Mouse (Mus musculus): ENCODE measurements around the gene Wwtr1.

The Wwtr1 gene

DNA sequence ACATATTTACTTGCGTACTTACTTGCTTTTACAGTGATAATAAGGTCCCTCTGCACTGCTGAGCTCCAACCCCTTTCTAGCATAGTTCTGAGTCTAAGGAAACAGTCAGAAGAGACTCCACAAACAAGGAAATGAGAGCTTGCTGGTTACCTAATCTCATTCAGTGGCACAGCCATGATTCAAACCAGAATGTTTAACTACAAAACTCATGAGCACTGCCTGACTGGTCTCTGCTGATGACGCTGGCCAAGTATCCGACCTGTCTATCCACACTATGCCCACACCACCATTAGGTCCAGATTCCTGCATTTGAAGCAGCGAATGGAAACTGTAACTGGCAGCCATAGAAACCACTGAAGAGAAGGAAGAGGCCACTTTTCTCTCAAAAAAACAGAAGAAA is 18.3 kb downstream of the Wwtr1 start:
- DNase-seq, result no peak

DNA sequence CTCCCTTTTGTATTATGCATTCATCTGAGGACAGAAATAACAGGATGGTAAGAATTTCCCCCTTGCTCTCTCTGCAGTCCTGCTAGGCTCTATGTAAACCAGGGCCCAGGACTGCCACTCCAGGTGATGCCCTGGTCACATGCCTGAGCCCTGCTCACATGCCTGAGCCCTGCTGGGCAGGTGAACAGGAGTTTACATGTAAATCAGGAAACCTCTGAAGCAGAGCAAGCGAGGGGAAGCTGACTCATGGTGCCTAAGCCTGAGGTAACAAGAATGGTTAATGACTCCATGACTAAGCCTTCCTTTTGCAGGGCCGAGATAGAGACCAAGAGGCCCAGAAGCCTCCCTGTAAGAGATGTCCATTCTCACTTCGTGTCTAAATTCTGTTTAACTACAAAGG is 20.1 kb downstream of the Wwtr1 start:
- peak; percentile 65 for DNase-seq

DNA sequence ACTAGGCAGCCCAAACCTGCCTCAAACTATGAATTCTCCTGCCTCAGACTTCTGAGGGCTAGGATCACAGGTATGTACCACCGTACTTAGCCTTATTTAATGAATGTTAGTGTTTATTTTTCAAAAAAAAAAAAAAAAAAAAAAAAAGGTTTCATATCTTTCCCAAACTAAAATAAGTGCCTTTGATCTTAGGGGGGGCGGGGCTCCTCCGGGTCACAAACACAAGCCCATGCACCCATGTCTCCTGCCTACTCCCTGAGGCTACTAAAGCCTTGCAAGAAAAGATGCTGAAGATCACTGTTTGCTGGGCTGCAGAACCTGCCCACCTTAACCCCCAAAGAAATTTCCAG is 20.8 kb downstream of the Wwtr1 start:
- DNase-seq, result no peak

DNA sequence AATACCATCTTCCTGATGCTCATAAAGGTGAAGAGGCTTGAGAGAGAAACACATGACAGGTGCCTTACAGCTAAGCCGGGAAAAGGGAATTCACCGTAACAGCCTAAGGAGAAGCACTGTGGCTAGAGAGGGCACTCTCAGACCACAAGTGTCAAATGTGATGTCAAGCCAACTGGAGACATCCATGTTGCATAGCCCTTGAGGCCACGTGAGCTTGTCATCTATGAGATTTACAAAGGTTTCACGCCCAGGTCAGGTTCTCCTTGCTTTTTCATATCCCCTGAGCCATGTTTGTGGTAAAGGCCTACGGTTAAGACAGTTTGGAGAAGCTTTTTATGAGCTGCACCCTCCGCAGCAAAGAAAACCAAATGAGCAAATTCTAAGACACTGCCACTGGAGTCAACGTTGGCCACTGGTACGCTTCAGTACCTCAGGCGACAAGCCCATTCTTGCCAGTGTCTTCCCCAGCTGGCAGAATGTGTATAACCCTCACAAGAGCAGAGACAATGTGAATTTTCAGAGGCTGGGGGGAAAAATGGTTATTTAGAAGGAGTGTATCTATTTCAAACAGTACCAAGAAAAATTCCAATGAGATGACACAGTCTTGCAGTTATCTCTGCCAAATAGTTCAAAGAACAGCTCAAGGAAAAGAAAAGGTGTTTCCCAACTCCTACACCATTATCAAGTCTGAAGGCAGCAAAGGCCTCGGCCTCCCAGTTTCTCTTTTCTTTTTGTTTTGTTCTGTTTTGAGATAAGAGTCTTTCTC is 21.4 kb downstream of the Wwtr1 start:
- DNase-seq, result no peak

DNA sequence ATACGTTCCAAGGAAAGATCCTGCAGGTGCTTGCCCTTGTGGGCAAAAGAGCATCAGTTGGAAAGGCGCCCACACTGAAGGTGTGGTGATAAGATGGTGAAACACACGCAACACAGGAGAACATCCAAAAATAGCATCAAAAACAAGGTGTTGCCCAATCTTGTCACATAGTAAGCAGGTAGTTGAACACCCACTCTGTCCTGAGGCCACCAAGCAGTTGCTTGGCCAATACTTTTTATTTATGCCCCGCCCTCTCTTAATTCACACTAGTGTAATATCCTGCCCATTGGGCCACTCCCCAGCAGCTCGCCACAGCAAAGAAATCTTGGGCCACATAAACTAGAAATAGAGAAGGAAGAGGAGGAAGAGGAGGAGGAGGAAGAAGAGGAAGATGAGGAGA is 22.6 kb downstream of the Wwtr1 start:
- no peak for DNase-seq

DNA sequence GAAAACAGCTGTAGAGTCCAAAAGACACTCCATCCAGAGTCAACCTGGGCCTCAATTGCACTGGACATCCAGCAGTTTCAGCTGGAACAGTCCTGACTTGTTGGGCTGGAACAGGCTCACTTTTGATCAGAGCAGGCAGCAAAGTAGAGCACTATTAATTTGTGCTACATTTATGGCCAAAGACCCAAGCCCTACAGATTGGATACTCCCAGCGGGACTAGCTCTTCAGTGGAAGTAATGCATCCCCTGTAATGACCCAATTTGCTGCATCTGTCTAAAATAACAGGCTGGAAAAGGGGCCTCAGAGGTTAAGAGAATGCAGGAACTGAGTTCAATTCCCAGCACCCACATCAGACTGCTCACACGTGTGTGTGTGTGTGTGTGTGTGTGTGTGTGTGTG is 24.5 kb downstream of the Wwtr1 start:
- DNase-seq, result no peak

DNA sequence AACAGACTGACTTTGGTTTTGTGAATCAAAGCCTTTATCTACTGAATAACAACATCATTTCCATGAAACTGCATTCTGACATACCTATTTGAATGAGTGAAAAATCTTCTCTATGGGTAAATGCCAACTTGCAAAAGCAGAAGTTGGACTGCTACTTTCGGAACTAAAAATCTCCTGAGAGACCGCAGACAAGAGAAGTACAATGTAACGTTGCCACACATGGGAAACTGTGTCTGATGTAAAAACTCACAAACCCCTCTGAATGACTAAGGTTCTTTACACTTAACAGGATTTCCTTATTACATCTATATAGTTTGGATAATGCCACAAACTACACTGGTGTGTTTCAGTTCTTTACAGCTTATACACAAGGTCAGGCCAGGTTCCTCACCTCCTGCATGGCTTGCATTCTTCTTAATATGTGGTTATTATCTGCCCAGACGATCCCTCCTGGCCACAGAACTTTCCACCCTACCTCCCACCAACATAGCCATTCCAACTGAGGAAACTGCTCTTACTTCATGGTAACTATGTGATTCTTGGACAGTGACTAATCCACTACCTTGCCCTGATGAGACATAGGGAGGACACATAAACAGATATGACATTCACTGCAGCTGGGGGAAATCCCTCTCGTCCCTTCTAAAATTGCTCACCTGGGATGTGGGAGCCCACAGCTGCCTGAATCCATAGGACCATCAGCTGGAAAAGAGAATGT is 25.1 kb downstream of the Wwtr1 start:
- DNase-seq, result no peak

DNA sequence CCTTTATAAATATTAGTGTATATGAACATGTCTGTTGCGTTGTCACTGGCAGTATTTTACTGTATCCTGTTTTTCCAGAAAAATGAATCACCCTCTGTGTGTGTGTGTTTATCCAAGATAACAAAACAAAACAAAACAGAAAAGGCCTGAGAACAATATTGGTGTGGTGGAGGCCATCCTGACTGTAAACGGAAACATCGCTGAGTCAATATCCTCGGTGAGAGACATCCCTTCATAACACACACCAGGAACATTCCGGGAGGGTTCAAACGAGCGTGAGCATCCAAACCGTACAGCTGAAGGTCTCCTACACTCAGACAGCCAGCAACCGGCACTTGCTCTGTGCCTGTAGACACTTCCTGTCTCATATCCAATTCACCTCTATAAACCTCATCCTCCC is 31.6 kb downstream of the Wwtr1 start:
- DNase-seq, result peak; percentile 45

DNA sequence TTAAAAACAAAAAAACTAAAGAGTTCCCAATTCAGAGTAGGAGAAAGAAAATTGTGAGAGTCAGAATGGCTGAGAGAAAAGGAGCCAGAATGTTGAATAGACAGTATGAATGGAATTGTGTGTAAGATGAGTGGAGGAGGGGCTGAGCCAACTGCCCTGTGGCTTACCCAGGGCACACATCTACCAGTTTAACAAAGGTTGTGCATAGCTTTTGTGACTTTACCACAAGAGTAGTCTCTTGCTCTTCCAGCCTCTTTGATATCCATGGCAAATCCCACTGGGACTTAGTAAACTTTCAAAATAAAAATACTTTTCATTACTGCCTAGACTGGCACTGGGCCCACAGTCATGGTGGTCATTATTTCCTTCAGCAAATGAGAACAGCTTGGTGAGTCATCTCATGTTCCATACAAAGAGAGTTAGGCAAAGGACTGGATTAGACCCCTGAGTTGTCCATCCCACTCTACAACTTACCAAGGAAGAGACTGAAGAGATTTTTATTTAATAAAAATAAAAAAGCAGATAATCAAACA is 32.8 kb downstream of the Wwtr1 start:
- no peak for DNase-seq

DNA sequence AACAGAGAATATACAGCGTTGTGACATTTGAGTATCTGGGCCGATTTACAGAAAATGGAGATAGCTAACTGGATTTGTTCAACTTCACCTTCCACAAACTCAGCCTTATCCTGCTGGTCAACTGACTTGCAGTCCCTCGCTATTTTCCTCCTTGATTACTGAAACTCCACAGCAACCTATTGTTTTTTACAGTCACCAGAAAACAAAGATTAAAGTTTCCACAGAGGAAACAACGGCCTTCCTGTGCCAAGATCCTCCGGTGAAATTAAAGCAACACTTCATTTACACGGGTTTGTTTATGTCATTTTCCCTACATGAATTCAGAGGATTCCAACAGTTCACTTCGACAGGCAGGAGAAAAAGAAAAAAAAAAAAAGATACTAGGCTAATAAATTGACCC is 34.5 kb downstream of the Wwtr1 start:
- no peak for DNase-seq

DNA sequence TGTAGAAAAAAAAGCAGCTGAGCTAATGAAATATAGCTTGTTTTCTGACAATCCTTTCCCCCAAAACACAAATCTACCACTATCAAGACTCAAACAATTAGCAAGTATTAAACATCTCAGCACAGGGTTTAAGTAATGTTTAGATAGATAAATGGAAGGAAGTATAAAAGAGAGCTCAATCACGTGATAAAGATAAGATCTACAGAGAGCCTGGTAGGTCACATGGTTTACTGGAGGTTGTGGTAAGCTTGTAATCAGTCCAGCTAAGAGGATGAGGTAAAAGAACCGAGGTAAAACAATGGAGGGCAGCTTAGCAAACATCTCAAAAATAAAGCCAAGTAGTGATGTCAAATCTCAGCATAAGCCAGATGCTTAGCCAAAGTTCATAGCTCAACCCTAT is 35.2 kb downstream of the Wwtr1 start:
- no peak for DNase-seq

DNA sequence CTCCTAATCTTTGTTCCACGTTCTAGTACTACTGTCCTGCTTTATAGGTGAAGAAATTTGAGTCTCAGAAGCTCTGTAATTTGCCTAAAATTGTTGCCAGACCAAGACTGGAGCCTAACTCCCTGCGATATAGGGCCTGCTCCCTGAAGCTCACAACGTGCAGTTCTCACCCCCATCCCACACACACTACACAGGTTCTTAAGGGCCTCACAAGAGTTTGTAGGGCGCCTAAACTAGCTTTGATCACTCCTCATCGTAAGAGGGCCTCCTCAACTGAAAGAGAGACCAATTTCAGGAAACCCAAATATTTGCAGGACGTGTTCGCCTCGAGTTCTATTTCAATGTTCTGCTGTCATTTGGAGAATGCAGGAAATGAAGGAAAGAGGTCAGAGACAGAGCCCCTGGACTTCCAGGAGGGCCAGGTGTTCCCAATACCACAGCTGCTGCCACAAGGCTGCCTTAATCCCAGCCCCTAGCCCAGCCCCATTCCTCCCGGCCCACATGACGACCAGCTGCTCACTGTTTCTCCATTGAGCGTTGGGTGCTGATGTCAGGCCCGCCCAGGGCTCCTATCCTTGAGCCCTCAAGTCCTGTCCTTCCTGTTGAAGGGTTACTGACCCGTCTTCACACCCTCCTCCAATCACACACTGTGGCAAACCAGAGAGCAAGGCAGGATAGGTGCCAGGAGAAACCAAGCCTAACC is 40.1 kb downstream of the Wwtr1 start:
- peak; percentile 22 for DNase-seq

DNA sequence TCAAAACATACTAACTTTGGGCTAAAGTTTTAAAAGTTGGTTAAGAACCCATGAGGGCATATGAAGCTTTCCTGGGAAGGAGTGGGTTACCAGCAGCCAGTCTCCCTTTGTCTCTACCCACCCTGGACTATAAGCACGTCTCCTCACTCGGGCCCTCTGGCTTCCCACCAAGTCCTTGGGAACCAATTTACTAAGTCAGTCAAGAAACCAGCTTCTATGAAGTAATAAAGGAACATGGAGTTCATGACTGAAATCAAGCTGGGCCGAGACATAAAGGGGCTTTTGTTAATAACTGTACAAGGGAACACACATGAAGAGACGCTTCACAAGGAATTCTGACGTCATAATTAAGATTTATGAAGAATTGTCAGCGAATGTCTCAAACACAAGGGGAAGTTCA is 41.3 kb downstream of the Wwtr1 start:
- DNase-seq, result peak; percentile 31

DNA sequence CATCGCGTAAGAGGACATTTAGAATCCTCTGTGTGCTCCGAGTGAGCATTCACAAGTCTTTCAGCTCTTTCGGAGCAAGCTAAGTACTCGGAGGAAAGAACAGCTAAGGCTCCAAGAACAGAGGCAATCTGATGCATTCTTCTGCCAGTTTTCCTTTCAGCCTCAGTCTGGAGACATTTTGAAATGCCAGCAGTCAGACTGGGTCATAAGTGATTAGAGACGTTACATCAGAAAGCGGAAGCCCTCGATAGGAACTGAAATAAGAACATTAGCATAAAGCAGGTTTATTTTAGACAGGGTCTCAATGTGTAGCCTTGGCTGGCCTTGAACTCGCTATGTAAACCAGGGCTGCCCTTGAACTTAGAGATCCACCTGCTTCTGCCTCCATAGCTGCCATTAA is 41.8 kb downstream of the Wwtr1 start:
- DNase-seq, result no peak

DNA sequence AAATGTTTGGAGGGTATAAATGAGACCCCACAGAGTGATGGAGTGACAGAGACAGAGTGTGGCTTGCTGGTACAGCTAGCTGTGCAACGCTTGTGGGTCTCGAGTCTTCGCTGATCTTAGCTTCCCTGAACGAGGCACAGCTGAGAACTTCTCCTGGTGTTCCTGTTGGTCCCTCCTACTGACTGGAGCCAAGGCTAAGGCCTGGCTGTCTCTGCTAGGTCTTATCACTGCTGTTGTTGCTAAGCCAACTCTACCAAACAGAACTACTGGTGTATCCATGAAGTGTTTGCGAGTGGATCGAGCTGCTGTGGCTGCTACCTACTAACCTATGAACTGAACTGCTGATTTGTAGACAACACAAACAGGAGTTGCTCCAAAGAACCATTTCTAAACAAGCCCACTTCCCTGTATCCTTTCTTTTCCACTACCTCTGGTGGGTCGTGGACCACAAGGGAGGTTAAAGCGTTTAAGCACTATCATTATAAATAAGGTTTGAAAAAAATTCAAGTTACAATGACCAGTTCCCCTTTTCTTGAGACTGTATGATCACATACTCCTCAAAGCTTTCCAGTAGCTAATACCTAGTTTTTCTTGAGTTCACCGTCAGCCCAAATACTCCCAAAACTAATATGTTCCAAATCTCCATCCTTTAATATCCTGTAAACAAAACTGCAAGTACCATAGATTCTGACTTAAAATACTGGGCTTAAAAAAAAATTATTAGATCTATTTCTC is 42.6 kb downstream of the Wwtr1 start:
- DNase-seq, result no peak

DNA sequence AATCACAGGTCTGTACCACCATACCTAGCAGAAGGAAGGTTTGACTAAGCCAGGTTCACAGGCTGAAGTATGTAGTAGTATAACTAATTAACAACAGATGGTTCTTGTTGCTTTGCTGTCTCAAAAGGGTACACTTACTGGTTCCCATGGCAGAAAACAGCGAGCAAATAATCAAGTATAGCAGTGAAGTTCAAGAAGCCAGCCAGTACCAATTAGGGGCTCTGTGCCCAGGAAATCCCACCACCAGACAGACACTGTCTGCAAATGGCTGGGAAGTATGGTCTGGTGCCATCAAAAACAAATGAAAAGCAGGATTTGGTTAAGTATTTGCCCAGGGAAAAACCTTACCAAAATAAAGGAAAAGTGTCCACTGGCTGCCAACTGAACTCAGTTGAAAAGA is 44.9 kb downstream of the Wwtr1 start:
- DNase-seq, result no peak

DNA sequence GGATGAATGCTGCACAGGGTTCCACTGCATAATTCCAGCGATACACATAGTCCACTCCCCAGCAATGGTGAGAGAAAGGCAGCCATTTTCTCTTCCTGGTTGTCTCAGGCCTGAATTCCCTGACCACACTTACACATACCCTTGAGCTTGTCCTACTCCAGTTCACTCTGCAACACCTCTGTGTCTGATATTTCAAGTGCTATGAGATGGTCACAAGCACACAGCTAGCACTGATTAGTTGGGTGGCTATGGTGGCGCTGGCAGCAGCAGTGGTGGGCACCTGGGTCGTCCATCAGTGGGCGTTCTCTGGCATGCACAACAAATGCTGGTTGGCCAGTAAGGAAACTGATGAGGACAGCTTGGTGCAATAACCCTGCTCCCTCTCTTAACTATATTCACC is 45.5 kb downstream of the Wwtr1 start:
- no peak for DNase-seq

DNA sequence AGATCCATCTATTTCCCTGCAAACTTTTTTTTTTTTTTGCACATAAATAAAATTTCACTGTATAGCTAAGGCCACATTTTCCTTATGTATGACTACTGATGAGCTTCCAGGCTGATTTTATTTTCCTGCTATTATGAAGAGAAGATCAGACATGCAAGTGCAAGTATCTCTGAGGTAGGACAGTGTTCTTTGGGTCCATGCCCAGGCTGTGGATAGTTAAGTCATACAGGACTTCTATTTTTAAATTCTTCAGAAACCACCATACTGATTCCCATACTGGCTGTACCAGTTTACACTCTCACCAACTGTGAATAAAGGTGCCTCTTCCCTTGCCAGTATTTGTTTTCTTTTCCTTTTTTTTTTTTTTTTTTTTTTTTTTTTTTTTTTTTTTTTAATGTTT is 48.6 kb downstream of the Wwtr1 start:
- no peak for DNase-seq

DNA sequence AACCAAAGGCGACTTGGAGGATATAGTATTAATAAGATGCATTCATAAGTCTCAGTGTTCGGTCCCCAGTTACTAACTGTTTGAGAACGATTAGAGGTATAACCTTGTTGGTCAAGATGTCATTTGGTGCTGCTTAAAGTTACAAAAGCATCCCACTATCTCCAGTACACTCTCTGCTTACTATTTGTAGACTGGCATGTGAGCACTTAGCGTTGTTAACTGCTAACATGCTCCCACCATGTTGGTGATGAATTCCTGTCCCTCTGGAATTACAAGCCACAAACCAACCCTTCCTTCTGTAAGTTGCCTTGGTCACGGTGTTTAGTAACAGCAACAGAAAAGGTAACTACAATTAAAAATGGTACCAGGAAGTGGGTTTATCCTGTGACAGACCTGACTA is 52.6 kb downstream of the Wwtr1 start:
- DNase-seq, result no peak

DNA sequence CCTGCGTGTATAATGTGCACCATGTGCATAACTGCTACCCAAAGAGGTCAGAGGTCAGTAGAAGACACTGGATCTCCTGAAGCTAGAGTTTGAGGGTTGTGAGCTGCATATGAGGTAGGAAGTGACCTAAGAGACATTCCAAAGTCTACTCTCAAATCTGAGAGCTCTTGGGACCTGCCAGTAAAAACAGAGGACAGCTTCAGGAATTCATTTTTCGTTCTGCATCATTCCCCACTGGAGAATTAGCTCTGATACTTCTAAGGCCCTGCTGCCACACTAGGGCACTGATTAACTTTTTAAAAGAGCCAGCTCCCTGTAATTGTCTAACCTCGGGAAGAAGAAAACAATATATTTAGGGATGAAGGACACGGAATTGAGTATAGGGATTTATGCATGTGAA is 53.8 kb downstream of the Wwtr1 start:
- DNase-seq, result no peak

DNA sequence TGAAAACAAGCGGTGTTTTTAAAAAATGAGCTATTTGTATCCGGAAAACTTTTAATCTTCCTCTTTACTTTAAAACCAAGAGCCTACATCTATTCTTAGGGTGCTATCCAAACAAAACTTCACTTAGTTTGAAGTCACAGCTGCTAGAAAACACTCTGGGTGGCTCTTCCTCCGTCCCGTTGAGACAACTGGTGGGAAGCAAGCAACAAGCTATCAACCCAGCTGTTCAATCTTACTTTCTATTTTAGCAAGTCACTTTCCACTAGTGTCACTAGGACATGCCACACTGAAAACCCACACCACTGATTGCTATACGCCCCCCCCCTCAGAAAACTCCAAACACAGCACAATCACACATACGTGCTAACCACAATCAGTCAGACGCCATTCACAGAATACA is 55.7 kb downstream of the Wwtr1 start:
- no peak for DNase-seq

DNA sequence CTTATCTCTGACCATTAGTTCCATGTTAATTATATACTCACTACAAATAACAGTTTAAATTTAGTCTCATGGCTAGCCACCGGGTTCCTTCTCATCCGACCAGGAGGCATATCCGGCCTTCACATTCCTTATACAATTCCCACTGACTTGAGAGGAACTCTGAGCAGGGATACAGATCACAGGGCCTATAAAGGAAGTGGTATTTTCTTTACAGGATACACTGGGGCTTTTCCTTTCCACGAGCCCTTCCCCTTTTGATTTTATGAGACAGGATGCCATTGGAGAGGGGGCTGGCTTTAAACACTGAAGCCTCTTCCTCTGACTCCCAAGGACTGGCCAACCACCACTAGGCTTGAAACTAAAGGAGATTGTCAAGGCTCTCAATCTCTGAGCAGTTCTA is 59.6 kb downstream of the Wwtr1 start:
- peak; percentile 24 for DNase-seq

DNA sequence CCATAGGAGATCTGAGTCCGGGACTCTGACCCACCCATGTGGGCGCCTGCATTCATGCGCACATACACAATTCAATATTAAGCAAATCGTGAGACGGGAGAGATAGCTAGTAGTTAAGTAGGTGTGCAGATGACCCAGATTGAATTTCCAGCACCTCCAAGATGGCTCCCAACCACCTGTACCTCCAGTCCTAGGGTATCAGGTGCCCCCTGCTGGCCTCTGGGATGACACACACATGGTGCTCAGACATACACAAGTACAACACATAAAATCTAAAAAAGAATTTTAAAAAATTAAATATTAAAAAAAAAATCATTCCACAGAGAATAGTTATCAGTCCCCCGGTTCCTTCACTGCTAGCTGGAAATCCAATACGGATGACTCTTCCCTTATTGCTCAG is 60.7 kb downstream of the Wwtr1 start:
- DNase-seq, result no peak
